Mouse (Mus musculus) bone marrow macrophage, adult 2 months (primary cell): ENCODE results near the gene Trdmt1.

Experiments used
- CTCF ChIP-seq: IDR thresholded peaks from 2 replicates; pipeline ENCODE4 v1.5.1; 2012; ENCODE audit warnings: low read depth, mild to moderate bottlenecking, low read length, moderate library complexity
- POLR2A ChIP-seq: IDR thresholded peaks from 2 replicates; pipeline ENCODE4 v1.6.1; 2012; ENCODE audit warnings: mild to moderate bottlenecking, low read depth, low read length, borderline replicate concordance

- no peak for TF ChIP-seq CTCF
- no peak for TF ChIP-seq POLR2A
These were observed 65.3 kb downstream of the Trdmt1 start for GRCm38 (mm10) chr2:13479165-13479564.
